Mouse (Mus musculus): Measurements from ENCODE around the gene Pik3c2a. TPM values are rescaled to one million over a fixed set of nuclear protein-coding genes. Genes with fewer than 3 reads are reported as not detected.

Gene Pik3c2a
- total RNA-seq, 1 experiment: 36.4 TPM

DNA sequence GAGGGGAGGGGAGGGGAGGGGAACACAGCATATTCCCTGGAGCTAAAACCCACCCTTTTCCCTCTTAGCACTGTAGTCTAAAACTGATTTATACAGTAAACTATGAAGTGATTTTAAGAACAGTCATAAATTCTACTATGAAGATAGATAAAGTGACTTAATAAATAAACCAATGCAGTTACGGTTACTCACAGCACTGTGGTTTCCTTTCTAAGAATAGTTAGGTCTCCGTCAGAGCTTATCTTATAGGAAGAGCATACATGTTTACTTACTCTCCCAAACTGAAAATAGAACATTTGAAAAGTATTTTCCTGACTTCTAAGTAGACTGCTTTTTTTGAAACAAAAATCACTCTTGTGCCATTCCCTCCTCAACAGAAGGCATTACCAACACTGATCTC is 12.3 kb downstream of the Pik3c2a start:
- no peaks in the 10 kb centered on the region for H3K36me3 ChIP-seq (ENCODE audit: control insufficient read depth, insufficient read depth, low read length, poor library complexity, severe bottlenecking)
- in situ Hi-C loops (cut with MboI; ENCODE audit: low sequenced_read_pairs in 2 of 2, unreplicated experiment in 2 of 2): no loop called here
- no peaks in the 10 kb centered on the region for H3K9me3 ChIP-seq (ENCODE audit: control insufficient read depth, insufficient read depth, low read depth, low read length)
- no peaks in the 10 kb centered on the region for H3K4me1 ChIP-seq (ENCODE audit: control insufficient read depth in 2 of 2, insufficient read depth in 2 of 2, low read length in 2 of 2, poor library complexity in 1 of 2)
- TF ChIP-seq ZC3H11A (IDR thresholded peaks at IDR 0.05; ENCODE audit: borderline replicate concordance, low read depth, low read length): no peak
- no peak for TF ChIP-seq MAFK (IDR thresholded peaks at IDR 0.05; ENCODE audit: insufficient read depth, low read depth, low read length)
- no peak for TF ChIP-seq ZNF384 (IDR thresholded peaks at IDR 0.05; ENCODE audit: low read depth, low read length)
- no peak for TF ChIP-seq CHD2 (IDR thresholded peaks at IDR 0.05; ENCODE audit: low read depth, low read length)
- no peak for TF ChIP-seq HCFC1 (IDR thresholded peaks at IDR 0.05; ENCODE audit: borderline replicate concordance, insufficient read depth, low read length)
- DNase-seq (ENCODE audit: low read depth, low spot score): no peak
- H3K27ac ChIP-seq (ENCODE audit: insufficient read depth, low read depth, low read length, poor library complexity, severe bottlenecking): no peak overlapping the region
- H3K9ac ChIP-seq (ENCODE audit: insufficient read depth, low read depth, low read length, poor library complexity, severe bottlenecking): no peak overlapping the region
- no peak overlapping the region for H3K4me3 ChIP-seq (ENCODE audit: insufficient read depth in 1 of 2, low read depth in 1 of 2, low read length in 2 of 2, poor library complexity in 1 of 2, severe bottlenecking in 1 of 2)

DNA sequence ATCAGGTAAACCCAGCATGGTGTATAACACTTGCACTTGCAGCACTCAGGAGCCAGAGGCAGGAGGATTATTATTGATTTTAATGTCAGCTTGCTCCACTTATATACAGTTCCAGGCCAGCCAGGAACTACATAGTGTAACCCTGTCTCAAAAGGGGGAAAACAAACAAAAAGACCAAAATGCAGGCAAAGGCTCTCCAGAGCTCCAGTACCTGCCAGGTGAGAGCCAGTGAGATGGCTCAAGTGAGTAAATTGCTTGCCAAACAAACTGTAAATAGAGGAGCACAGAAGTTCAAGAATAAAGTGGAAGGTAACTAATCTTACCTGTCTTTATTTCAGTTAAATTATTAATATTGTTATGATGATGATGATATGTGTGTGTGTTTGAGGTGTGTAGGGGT is 16.0 kb downstream of the Pik3c2a start:
- Histone ChIP-seq H3K4me3 (ENCODE audit: insufficient read depth in 1 of 2, low read depth in 1 of 2, low read length in 2 of 2, poor library complexity in 1 of 2, severe bottlenecking in 1 of 2) (no peak overlapping the region), H3K4me1 (ENCODE audit: control insufficient read depth in 2 of 2, insufficient read depth in 2 of 2, low read length in 2 of 2, poor library complexity in 1 of 2) (no peaks in the 10 kb centered on the region), H3K36me3 (ENCODE audit: control insufficient read depth, insufficient read depth, low read length, poor library complexity, severe bottlenecking) (no peaks in the 10 kb centered on the region), H3K9ac (ENCODE audit: insufficient read depth, low read depth, low read length, poor library complexity, severe bottlenecking) (no peak overlapping the region), H3K9me3 (ENCODE audit: control insufficient read depth, insufficient read depth, low read depth, low read length) (no peaks in the 10 kb centered on the region), H3K27ac (ENCODE audit: insufficient read depth, low read depth, low read length, poor library complexity, severe bottlenecking) (no peak overlapping the region)
- DNase-seq (ENCODE audit: low read depth, low spot score): no peak
- TF ChIP-seq ZC3H11A (IDR thresholded peaks at IDR 0.05; ENCODE audit: borderline replicate concordance, low read depth, low read length): no peak
- TF ChIP-seq MAFK (IDR thresholded peaks at IDR 0.05; ENCODE audit: insufficient read depth, low read depth, low read length): no peak
- in situ Hi-C loops (cut with MboI; ENCODE audit: low sequenced_read_pairs in 2 of 2, unreplicated experiment in 2 of 2): no loop called here

DNA sequence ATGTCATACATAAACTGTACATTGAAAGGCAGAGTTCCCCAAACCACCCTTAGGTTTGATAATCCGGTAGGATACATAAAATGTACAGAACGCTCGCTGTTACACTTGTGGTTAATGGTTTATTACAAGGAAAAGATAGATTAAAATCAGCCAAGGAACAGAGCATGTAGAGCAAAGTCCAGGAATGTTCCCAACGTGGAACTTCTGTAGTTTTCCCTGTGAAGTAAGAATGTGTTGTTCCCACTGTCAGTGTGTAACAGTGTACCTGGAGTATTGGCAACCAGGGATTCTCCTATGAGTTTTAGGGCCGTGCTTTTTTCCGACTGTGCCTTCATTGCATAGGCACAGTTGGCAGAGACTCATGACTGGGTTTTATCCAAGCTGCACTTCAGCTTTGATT is 17.5 kb downstream of the Pik3c2a start:
- no peak for DNase-seq (ENCODE audit: low read depth, low spot score)
- in situ Hi-C loops (cut with MboI; ENCODE audit: low sequenced_read_pairs in 2 of 2, unreplicated experiment in 2 of 2): no loop called here
- TF ChIP-seq MAFK (IDR thresholded peaks at IDR 0.05; ENCODE audit: insufficient read depth, low read depth, low read length) (no peak), ZC3H11A (IDR thresholded peaks at IDR 0.05; ENCODE audit: borderline replicate concordance, low read depth, low read length) (no peak)
- Histone ChIP-seq H3K36me3 (ENCODE audit: control insufficient read depth, insufficient read depth, low read length, poor library complexity, severe bottlenecking) (no peaks in the 10 kb centered on the region), H3K27ac (ENCODE audit: insufficient read depth, low read depth, low read length, poor library complexity, severe bottlenecking) (no peak overlapping the region), H3K4me1 (ENCODE audit: control insufficient read depth in 2 of 2, insufficient read depth in 2 of 2, low read length in 2 of 2, poor library complexity in 1 of 2) (no peaks in the 10 kb centered on the region), H3K4me3 (ENCODE audit: insufficient read depth in 1 of 2, low read depth in 1 of 2, low read length in 2 of 2, poor library complexity in 1 of 2, severe bottlenecking in 1 of 2) (no peak overlapping the region), H3K9me3 (ENCODE audit: control insufficient read depth, insufficient read depth, low read depth, low read length) (no peaks in the 10 kb centered on the region), H3K9ac (ENCODE audit: insufficient read depth, low read depth, low read length, poor library complexity, severe bottlenecking) (no peak overlapping the region)

DNA sequence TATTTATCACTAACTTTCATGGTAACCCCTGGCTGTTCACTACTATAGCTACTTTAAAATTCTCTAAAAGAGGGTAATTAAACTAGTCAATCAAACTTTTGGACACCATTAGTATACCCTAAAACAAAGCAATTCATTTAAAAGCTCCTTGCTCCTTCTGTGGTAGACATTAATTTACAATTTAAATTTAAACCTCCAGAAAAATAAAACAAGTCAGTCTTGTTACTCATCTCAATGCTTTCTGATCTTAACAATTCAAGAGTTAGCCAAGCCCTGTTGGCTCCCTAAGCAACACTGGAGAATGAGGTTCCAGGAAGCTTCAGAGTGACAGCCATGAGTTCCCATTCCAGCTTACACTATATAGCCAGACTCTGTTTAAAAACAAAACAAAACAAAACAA is 22.2 kb downstream of the Pik3c2a start:
- Histone ChIP-seq H3K36me3 (ENCODE audit: control insufficient read depth, insufficient read depth, low read length, poor library complexity, severe bottlenecking) (no peaks in the 10 kb centered on the region; the same call in 1 of the 2 replicates), H3K27ac (ENCODE audit: insufficient read depth, low read depth, low read length, poor library complexity, severe bottlenecking) (no peak overlapping the region), H3K4me3 (ENCODE audit: insufficient read depth in 1 of 2, low read depth in 1 of 2, low read length in 2 of 2, poor library complexity in 1 of 2, severe bottlenecking in 1 of 2) (no peak overlapping the region), H3K9ac (ENCODE audit: insufficient read depth, low read depth, low read length, poor library complexity, severe bottlenecking) (no peak overlapping the region), H3K9me3 (ENCODE audit: control insufficient read depth, insufficient read depth, low read depth, low read length) (no peaks in the 10 kb centered on the region), H3K4me1 (ENCODE audit: control insufficient read depth in 2 of 2, insufficient read depth in 2 of 2, low read length in 2 of 2, poor library complexity in 1 of 2) (no peaks in the 10 kb centered on the region)
- no peak for TF ChIP-seq CHD2 (IDR thresholded peaks at IDR 0.05; ENCODE audit: low read depth, low read length)
- no peak for TF ChIP-seq ZC3H11A (IDR thresholded peaks at IDR 0.05; ENCODE audit: borderline replicate concordance, low read depth, low read length)
- TF ChIP-seq MAFK (IDR thresholded peaks at IDR 0.05; ENCODE audit: insufficient read depth, low read depth, low read length): no peak
- no peak for TF ChIP-seq ZNF384 (IDR thresholded peaks at IDR 0.05; ENCODE audit: low read depth, low read length)
- TF ChIP-seq HCFC1 (IDR thresholded peaks at IDR 0.05; ENCODE audit: borderline replicate concordance, insufficient read depth, low read length): no peak
- no peak for DNase-seq (ENCODE audit: low read depth, low spot score)
- in situ Hi-C loops (cut with MboI; ENCODE audit: low sequenced_read_pairs in 2 of 2, unreplicated experiment in 2 of 2): no loop called here

DNA sequence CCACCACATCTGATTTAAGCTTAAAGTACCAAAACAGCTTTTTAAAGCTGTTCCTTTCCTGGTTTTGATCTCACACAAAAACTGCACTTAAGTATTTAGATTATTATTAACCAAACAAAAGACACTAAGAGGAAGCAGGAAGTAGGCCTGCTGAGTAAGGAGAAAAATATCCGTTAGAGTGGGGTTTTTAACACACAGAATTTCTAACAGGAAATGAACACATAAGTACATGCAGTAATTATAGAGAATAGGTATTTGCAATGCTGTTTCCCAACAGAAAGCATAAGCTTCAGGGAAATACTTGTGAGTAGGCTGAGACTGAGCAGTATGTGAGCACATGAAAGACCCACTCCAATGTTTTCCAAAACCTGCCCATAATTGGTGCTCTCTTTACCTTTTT is 33.8 kb downstream of the Pik3c2a start:
- H3K36me3 ChIP-seq (ENCODE audit: control insufficient read depth, insufficient read depth, low read length, poor library complexity, severe bottlenecking): no peaks in the 10 kb centered on the region; the same call in 1 of the 2 replicates
- H3K4me1 ChIP-seq (ENCODE audit: control insufficient read depth in 2 of 2, insufficient read depth in 2 of 2, low read length in 2 of 2, poor library complexity in 1 of 2): no peaks in the 10 kb centered on the region
- in situ Hi-C loops (cut with MboI; ENCODE audit: low sequenced_read_pairs in 2 of 2, unreplicated experiment in 2 of 2): no loop called here
- no peak overlapping the region for H3K4me3 ChIP-seq (ENCODE audit: insufficient read depth in 1 of 2, low read depth in 1 of 2, low read length in 2 of 2, poor library complexity in 1 of 2, severe bottlenecking in 1 of 2)
- no peaks in the 10 kb centered on the region for H3K9me3 ChIP-seq (ENCODE audit: control insufficient read depth, insufficient read depth, low read depth, low read length)
- H3K9ac ChIP-seq (ENCODE audit: insufficient read depth, low read depth, low read length, poor library complexity, severe bottlenecking): no peak overlapping the region
- no peak for TF ChIP-seq ZC3H11A (IDR thresholded peaks at IDR 0.05; ENCODE audit: borderline replicate concordance, low read depth, low read length)
- TF ChIP-seq HCFC1 (IDR thresholded peaks at IDR 0.05; ENCODE audit: borderline replicate concordance, insufficient read depth, low read length): no peak
- no peak for TF ChIP-seq CHD2 (IDR thresholded peaks at IDR 0.05; ENCODE audit: low read depth, low read length)
- TF ChIP-seq MAFK (IDR thresholded peaks at IDR 0.05; ENCODE audit: insufficient read depth, low read depth, low read length): no peak
- TF ChIP-seq ZNF384 (IDR thresholded peaks at IDR 0.05; ENCODE audit: low read depth, low read length): no peak
- H3K27ac ChIP-seq (ENCODE audit: insufficient read depth, low read depth, low read length, poor library complexity, severe bottlenecking): no peak overlapping the region
- no peak for DNase-seq (ENCODE audit: low read depth, low spot score)
